Mouse (Mus musculus): ENCODE measurements around the gene C2cd6. TPM values are rescaled to one million over a fixed set of nuclear protein-coding genes. Genes with fewer than 3 reads are reported as not detected.

Gene C2cd6
- not detected for polyA plus RNA-seq (2017; shearing (Covaris generic))

GRCm38 (mm10) chr1:59094705-59095104 is at the start of gene C2cd6:
C2cd6 (minus strand) TSS chr1:59094900.

DNA sequence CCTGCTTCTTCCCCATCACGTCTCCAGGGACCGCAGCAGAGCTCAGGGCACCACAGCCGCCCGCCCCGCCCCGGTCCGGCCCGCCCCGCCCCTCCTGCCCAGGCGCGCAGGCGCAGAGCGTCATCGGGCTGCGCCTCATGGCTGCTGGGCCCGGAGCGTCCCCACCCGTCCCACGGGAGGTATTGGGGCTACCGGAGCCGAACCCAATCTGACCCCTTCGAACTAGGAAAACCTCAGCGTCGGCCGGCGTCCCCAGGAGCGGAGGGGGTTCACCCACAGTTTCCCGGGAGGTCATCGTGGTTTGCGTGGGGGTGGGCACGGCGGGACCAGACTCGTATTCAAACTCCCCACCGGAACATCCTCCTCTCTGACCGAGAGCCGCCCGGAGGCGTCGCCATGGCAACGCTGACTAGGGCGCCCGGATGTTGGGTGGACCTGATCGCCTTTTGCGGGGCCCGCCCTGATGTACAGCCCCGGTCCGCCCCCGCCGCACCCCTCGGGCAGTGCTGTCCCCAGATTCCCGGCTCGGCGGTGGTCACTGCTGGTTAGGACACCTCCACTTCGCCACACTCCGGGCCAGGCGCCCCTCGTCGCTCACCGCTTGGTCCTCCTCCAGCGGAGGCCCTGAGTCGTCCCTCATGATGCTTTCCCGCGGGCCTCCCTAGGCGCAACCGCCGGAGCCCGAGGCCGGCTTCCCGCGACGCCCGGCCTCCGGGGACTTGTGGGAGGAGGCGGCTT is 25.2 kb upstream of the C2cd6 start, which contains the start of gene Tmem237:
Gene Tmem237 (minus strand): TSS at position 689 of the 738 bp plus-strand sequence.

Other genes with a start within 250 kb of the C2cd6 start
- gene Trak2, start 121.5 kb downstream of the C2cd6 start, polyA plus RNA-seq (2017; shearing (Covaris generic)): 32.2 TPM
- 12.5 TPM for gene Stradb, start 121.4 kb downstream of the C2cd6 start, polyA plus RNA-seq (2017; shearing (Covaris generic))
- 4.7 TPM for gene Tmem237, start 25.5 kb upstream of the C2cd6 start, polyA plus RNA-seq (2017; shearing (Covaris generic))
- gene Mpp4, start 68.5 kb upstream of the C2cd6 start, polyA plus RNA-seq (2017; shearing (Covaris generic)): not detected
- 12.3 TPM for gene Als2, start 142.3 kb upstream of the C2cd6 start, polyA plus RNA-seq (2017; shearing (Covaris generic))
- not detected for gene Cdk15, start 162.0 kb upstream of the C2cd6 start, polyA plus RNA-seq (2017; shearing (Covaris generic))

Data from effector memory CD4-positive, alpha-beta T cell, adult 5 months (primary cell).